ENCODE assay signal across 7 mouse cellular contexts in the genomic region with DNA sequence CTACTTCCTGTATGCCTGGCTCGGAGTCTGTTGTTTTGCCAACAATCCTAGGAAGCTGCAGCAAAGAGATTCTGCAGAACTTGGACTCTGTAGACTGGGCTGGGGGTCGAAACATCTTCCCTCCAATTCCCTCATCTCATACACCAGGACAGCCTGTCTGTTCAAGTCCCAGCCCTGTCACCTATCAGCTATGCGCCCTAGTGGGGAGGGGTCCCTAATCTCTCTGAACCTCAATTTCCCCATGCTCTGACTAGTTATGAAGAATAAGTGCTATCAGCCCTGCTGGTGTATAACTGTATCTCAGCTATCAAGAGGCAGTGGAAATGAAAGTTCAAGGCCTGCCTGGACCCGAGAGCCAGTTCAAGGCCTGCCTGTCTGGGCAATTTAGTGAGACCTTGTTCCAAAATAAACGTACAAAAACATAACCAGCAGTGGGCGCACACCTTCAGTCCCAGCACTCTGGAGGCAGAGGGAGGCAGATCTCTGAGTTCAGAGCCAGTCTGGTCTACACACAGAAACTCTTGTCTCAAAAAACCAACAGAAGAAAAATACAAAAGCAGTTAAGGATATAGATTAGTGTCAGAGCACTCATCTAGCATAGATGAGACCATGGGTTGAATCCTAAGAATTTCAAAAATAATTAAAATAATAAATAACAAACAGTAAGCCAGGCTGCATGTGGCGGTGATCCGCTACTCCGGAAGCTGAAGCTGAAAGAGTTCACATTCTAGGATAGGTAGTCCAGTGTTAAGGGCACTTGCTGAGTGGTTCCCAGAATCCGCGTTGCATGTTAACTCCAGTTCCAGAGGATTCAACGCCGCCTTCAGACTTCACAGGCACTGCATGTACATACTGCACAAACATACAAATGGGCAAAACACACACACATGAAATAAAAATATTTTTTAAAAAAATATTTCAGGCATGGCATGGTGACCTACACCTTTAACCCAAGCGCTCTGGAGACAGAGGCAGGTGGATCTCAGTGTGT. TPM values are rescaled to one million over a fixed set of nuclear protein-coding genes. Genes with fewer than 3 reads are reported as not detected.
DNase-seq lines count a peak whose midpoint lies in the region; ATAC-seq and TF ChIP-seq lines count a peak whose summit lies in the region.

No protein-coding gene starts in this region.

- no peak overlapping the region for H3K27ac ChIP-seq in hindbrain, postnatal 0 days

- H3K4me2 ChIP-seq in hindbrain, postnatal 0 days (ENCODE audit: low read depth, low read length) = peak overlapping the region; percentile 89

- H3K9me3 ChIP-seq in hindbrain, postnatal 0 days (ENCODE audit: low read length) = no peaks in the 10 kb centered on the region

- peak; percentile 19; the same call in 1 of the 2 replicates for ATAC-seq in hindbrain, postnatal 0 days

- H3K9ac ChIP-seq in hindbrain, postnatal 0 days (replicated peaks; ENCODE audit: low read length) = no peak overlapping the region; the same call in 1 of the 2 replicates

- H3K4me1 ChIP-seq in hindbrain, postnatal 0 days (ENCODE audit: insufficient read depth, low read length) = no peaks in the 10 kb centered on the region; the same call in 1 of the 2 replicates

- H3K4me3 ChIP-seq in hindbrain, postnatal 0 days (ENCODE audit: low read length) = peak overlapping the region; percentile 46

- H3K36me3 ChIP-seq in hindbrain, postnatal 0 days (ENCODE audit: insufficient read depth, low read length) = peaks cover 16% of the 10 kb centered on the region

- WGBS in hindbrain, postnatal 0 days = 50% methylated on average over 14 of the region's 14 CpGs

- peak; percentile 46 for TF ChIP-seq CTCF in hindbrain, postnatal 0 days (IDR thresholded peaks at IDR 0.05; ENCODE audit: low read depth)

- H3K27me3 ChIP-seq in hindbrain, postnatal 0 days (ENCODE audit: insufficient read depth, low read length) = no peaks in the 10 kb centered on the region

- DNase-seq in 3T3-L1 (ENCODE audit: low read depth, low spot score) = peak; percentile 38
- DNase-seq in 416B (ENCODE audit: low read depth) = peak; percentile 39
- peak; percentile 46 for DNase-seq in embryo, embryonic 10 days (ENCODE audit: low spot score)
- peak; percentile 23 for DNase-seq in hindbrain, postnatal 0 days (ENCODE audit: low spot score)
- DNase-seq in lung, postnatal 36 days = peak; percentile 34
- DNase-seq in yolk sac, embryonic 10.5 days (ENCODE audit: low spot score) = peak; percentile 36
- DNase-seq in ovary, adult 18-20 months (ENCODE audit: low spot score) = no peak

RNA-seq across cellular contexts. Expression of a gene that starts 0.6 kb away (rescaled TPM):
- 13.8 and 16.8 TPM in 2 replicates for total RNA-seq in hindbrain, postnatal 0 days (2014; rRNA removed)
- 15.7 and 17.4 TPM in 2 replicates for polyA plus RNA-seq in hindbrain, postnatal 0 days (2015; fragmentation: Nextera tagmentation; extraction: Ambion mirVana)

RNA-seq across cellular contexts. Expression of a gene that starts 19.7 kb away (rescaled TPM):
- 191 and 279 TPM in 2 replicates for total RNA-seq in hindbrain, postnatal 0 days (2014; rRNA removed)
- 82.2 and 89.8 TPM in 2 replicates for polyA plus RNA-seq in hindbrain, postnatal 0 days (2015; fragmentation: Nextera tagmentation; extraction: Ambion mirVana)

RNA-seq across cellular contexts. Expression of a gene that starts 37.0 kb away (rescaled TPM):
- total RNA-seq in hindbrain, postnatal 0 days (2014; rRNA removed) = 74.8 and 83.1 TPM in 2 replicates
- 54.9 and 68.7 TPM in 2 replicates for polyA plus RNA-seq in hindbrain, postnatal 0 days (2015; fragmentation: Nextera tagmentation; extraction: Ambion mirVana)

RNA-seq across cellular contexts. Expression of a gene that starts 42.2 kb away (rescaled TPM):
- total RNA-seq in hindbrain, postnatal 0 days (2014; rRNA removed) = 61.0 and 66.8 TPM in 2 replicates
- 57.5 and 59.5 TPM in 2 replicates for polyA plus RNA-seq in hindbrain, postnatal 0 days (2015; fragmentation: Nextera tagmentation; extraction: Ambion mirVana)
